Mouse (Mus musculus) MEL (cell line): ENCODE measurements around the gene Creb5. TPM values are rescaled to one million over a fixed set of nuclear protein-coding genes. Genes with fewer than 3 reads are reported as not detected.

Experiments
- DNase-seq: peaks from one replicate; pipeline ENCODE4 v3.0.0; 2011; ENCODE audit warnings: low read depth, low spot score
- H3K27ac ChIP-seq: 2 replicates; pipeline ENCODE4 v1.5.1; 2012; ENCODE audit warnings: low read depth, mild to moderate bottlenecking, control low read depth, low read length, moderate library complexity; ENCODE audit not compliant: control insufficient read depth
- H3K27me3 ChIP-seq, 2 experiments: fragments of 150-350 bp in 1 of 2; sonication (generic) in 1 of 2; 2 replicates each; pipeline ENCODE4 v1.6.1; 2012; ENCODE audit warnings: low read length in 2 of 2, mild to moderate bottlenecking in 2 of 2, improper control_type of control experiment in 1 of 2, moderate library complexity in 1 of 2; ENCODE audit not compliant: insufficient read depth in 2 of 2, control insufficient read depth in 1 of 2
- H3K36me3 ChIP-seq, 2 experiments: 2 replicates each; pipeline ENCODE4 v1.6.1; 2012 to 2014; ENCODE audit warnings: low read length in 2 of 2, improper control_type of control experiment in 1 of 2, inconsistent platforms in 1 of 2, mild to moderate bottlenecking in 1 of 2; ENCODE audit not compliant: insufficient read depth in 2 of 2, control insufficient read depth in 1 of 2
- H3K4me1 ChIP-seq, 2 experiments: fragments of 150-350 bp in 1 of 2; sonication (generic) in 1 of 2; 2 replicates each; pipeline ENCODE4 v1.6.1; 2012; ENCODE audit warnings: low read length in 2 of 2, improper control_type of control experiment in 1 of 2, mild to moderate bottlenecking in 1 of 2; ENCODE audit not compliant: insufficient read depth in 2 of 2, control insufficient read depth in 1 of 2
- H3K4me3 ChIP-seq, 2 experiments: fragments of 150-350 bp in 1 of 2; sonication (generic) in 1 of 2; 2 replicates each; pipeline ENCODE4 v1.5.1; 2012; ENCODE audit warnings: low read depth in 2 of 2, low read length in 2 of 2, mild to moderate bottlenecking in 2 of 2, moderate library complexity in 2 of 2, control low read depth in 1 of 2, improper control_type of control experiment in 1 of 2; ENCODE audit not compliant: control insufficient read depth in 1 of 2, insufficient read depth in 1 of 2
- H3K79me2 ChIP-seq: 2 replicates; pipeline ENCODE4 v1.6.1; 2012; ENCODE audit warnings: mild to moderate bottlenecking, low read length, moderate library complexity; ENCODE audit not compliant: control insufficient read depth, poor library complexity, insufficient read depth
- H3K9ac ChIP-seq: 2 replicates; pipeline ENCODE4 v1.6.1; 2012; ENCODE audit warnings: low read depth, mild to moderate bottlenecking, control low read depth, low read length, moderate library complexity; ENCODE audit not compliant: control insufficient read depth, poor library complexity, severe bottlenecking
- H3K9me3 ChIP-seq: fragments of 150-350 bp; sonication (generic); replicated peaks from 2 replicates; pipeline ENCODE4 v1.6.1; 2012; ENCODE audit warnings: mild to moderate bottlenecking, low read length, improper control_type of control experiment, moderate library complexity; ENCODE audit not compliant: insufficient read depth
- CHD1 ChIP-seq: IDR thresholded peaks from 2 replicates; pipeline ENCODE4 v1.6.1; 2012; ENCODE audit warnings: low read depth, mild to moderate bottlenecking, inconsistent platforms, low read length, improper control_type of control experiment
- ELF1 ChIP-seq: IDR thresholded peaks from 2 replicates; pipeline ENCODE4 v1.6.1; 2014; ENCODE audit warnings: low read depth, mild to moderate bottlenecking, inconsistent platforms, low read length, improper control_type of control experiment, moderate library complexity
- EP300 ChIP-seq, 2 experiments: IDR thresholded peaks; 2 replicates each; pipeline ENCODE4 v1.6.1; 2011; ENCODE audit warnings: improper control_type of control experiment in 2 of 2, low read length in 2 of 2, low read depth in 1 of 2, mild to moderate bottlenecking in 1 of 2
- ETS1 ChIP-seq: IDR thresholded peaks from 2 replicates; pipeline ENCODE4 v1.6.1; 2012; ENCODE audit warnings: low read depth, mild to moderate bottlenecking, inconsistent platforms, low read length, improper control_type of control experiment, moderate library complexity
- GABPA ChIP-seq: IDR thresholded peaks from 2 replicates; pipeline ENCODE4 v1.6.1; 2012; ENCODE audit warnings: low read depth, mild to moderate bottlenecking, inconsistent platforms, low read length, improper control_type of control experiment, moderate library complexity
- GATA1 ChIP-seq: IDR thresholded peaks from 2 replicates; pipeline ENCODE4 v1.6.1; 2011; ENCODE audit warnings: low read depth, low read length, improper control_type of control experiment
- HCFC1 ChIP-seq: IDR thresholded peaks from 2 replicates; pipeline ENCODE4 v1.6.1; 2012; ENCODE audit warnings: low read depth, mild to moderate bottlenecking, inconsistent platforms, low read length, improper control_type of control experiment, moderate library complexity
- KAT2A ChIP-seq: conservative IDR thresholded peaks from 2 replicates; pipeline ENCODE4 v1.6.1; 2012; ENCODE audit warnings: low read depth, low read length, improper control_type of control experiment, inconsistent platforms
- MAFK ChIP-seq: IDR thresholded peaks from 2 replicates; pipeline ENCODE4 v1.6.1; 2011; ENCODE audit warnings: low read depth, mild to moderate bottlenecking, low read length, improper control_type of control experiment, borderline replicate concordance
- MEF2A ChIP-seq: IDR thresholded peaks from 2 replicates; pipeline ENCODE4 v1.6.1; 2014; ENCODE audit warnings: low read depth, mild to moderate bottlenecking, inconsistent platforms, low read length, improper control_type of control experiment; ENCODE audit not compliant: poor library complexity, insufficient replicate concordance, severe bottlenecking; ENCODE audit errors: extremely low read depth
- MXI1 ChIP-seq: IDR thresholded peaks from 2 replicates; pipeline ENCODE4 v1.6.1; 2011; ENCODE audit warnings: mild to moderate bottlenecking, low read depth, low read length, improper control_type of control experiment
- MYB ChIP-seq: IDR thresholded peaks from 2 replicates; pipeline ENCODE4 v1.6.1; 2011; ENCODE audit warnings: mild to moderate bottlenecking, low read depth, low read length, improper control_type of control experiment
- NRF1 ChIP-seq: IDR thresholded peaks from 2 replicates; pipeline ENCODE4 v1.6.1; 2014; ENCODE audit warnings: low read depth, mild to moderate bottlenecking, inconsistent platforms, low read length, improper control_type of control experiment, moderate library complexity; ENCODE audit not compliant: poor library complexity, insufficient read depth, severe bottlenecking
- POLR2A ChIP-seq, 2 experiments: IDR thresholded peaks; 2 replicates each; pipeline ENCODE4 v1.6.1; 2011 to 2012; ENCODE audit warnings: low read length in 2 of 2, mild to moderate bottlenecking in 2 of 2, control low read depth in 1 of 2, improper control_type of control experiment in 1 of 2, low read depth in 1 of 2, moderate library complexity in 1 of 2; ENCODE audit not compliant: control insufficient read depth in 1 of 2, insufficient read depth in 1 of 2, poor library complexity in 1 of 2
- POLR2AphosphoS2 ChIP-seq: IDR thresholded peaks from 2 replicates; pipeline ENCODE4 v1.6.1; 2011; ENCODE audit warnings: low read length, improper control_type of control experiment
- SIN3A ChIP-seq: IDR thresholded peaks from 2 replicates; pipeline ENCODE4 v1.6.1; 2012; ENCODE audit warnings: low read length, improper control_type of control experiment, inconsistent platforms
- SMC3 ChIP-seq: IDR thresholded peaks from 2 replicates; pipeline ENCODE4 v1.6.1; 2011; ENCODE audit warnings: low read depth, low read length, improper control_type of control experiment
- TAL1 ChIP-seq: IDR thresholded peaks from 2 replicates; pipeline ENCODE4 v1.6.1; 2012; ENCODE audit warnings: mild to moderate bottlenecking, inconsistent platforms, low read length, moderate library complexity, mixed read lengths
- TBP ChIP-seq: IDR thresholded peaks from 2 replicates; pipeline ENCODE4 v1.8.0; 2011; ENCODE audit warnings: low read depth, low read length, improper control_type of control experiment
- TCF12 ChIP-seq: IDR thresholded peaks from 2 replicates; pipeline ENCODE4 v1.6.1; 2014; ENCODE audit warnings: low read depth, mild to moderate bottlenecking, inconsistent platforms, low read length, improper control_type of control experiment, moderate library complexity
- UBTF ChIP-seq: IDR thresholded peaks from 2 replicates; pipeline ENCODE4 v1.6.1; 2012; ENCODE audit warnings: low read depth, mild to moderate bottlenecking, inconsistent platforms, low read length, improper control_type of control experiment, moderate library complexity, borderline replicate concordance; ENCODE audit not compliant: insufficient read depth
- USF1 ChIP-seq: IDR thresholded peaks from 2 replicates; pipeline ENCODE4 v1.6.1; 2014; ENCODE audit warnings: low read depth, mild to moderate bottlenecking, inconsistent platforms, low read length, improper control_type of control experiment, moderate library complexity
- ZKSCAN1 ChIP-seq: IDR thresholded peaks from 2 replicates; pipeline ENCODE4 v1.6.1; 2012; ENCODE audit warnings: low read depth, mild to moderate bottlenecking, inconsistent platforms, low read length, improper control_type of control experiment, moderate library complexity
- ZMIZ1 ChIP-seq: IDR thresholded peaks from 2 replicates; pipeline ENCODE4 v1.6.1; 2012; ENCODE audit warnings: low read depth, mild to moderate bottlenecking, inconsistent platforms, low read length, improper control_type of control experiment, moderate library complexity
- ZNF384 ChIP-seq: IDR thresholded peaks from 2 replicates; pipeline ENCODE4 v1.6.1; 2012; ENCODE audit warnings: low read depth, mild to moderate bottlenecking, inconsistent platforms, low read length, improper control_type of control experiment
- polyA plus RNA-seq, 2 experiments: library from polyadenylated mRNA; stranded (reverse) in 1 of 2; unstranded in 1 of 2; fragments of >175 nt in 1 of 2; fragments of >200 nt in 1 of 2; gene quantifications; 2 replicates each; pipeline versions ENCODE4 v1.2.1 to v1.2.4; 2012; ENCODE audit warnings: low replicate concordance in 2 of 2, low read depth in 1 of 2; ENCODE audit not compliant: insufficient read length in 2 of 2, insufficient read depth in 1 of 2, missing spikeins in 1 of 2
- total RNA-seq: library from RNA; depleted of rRNA; stranded (reverse); fragments of 300-350 nt; gene quantifications from 2 replicates; pipeline ENCODE4 v1.2.3, GENCODE M21; 2012

Gene Creb5
- total and polyA plus RNA-seq, 3 experiments = not detected

DNA sequence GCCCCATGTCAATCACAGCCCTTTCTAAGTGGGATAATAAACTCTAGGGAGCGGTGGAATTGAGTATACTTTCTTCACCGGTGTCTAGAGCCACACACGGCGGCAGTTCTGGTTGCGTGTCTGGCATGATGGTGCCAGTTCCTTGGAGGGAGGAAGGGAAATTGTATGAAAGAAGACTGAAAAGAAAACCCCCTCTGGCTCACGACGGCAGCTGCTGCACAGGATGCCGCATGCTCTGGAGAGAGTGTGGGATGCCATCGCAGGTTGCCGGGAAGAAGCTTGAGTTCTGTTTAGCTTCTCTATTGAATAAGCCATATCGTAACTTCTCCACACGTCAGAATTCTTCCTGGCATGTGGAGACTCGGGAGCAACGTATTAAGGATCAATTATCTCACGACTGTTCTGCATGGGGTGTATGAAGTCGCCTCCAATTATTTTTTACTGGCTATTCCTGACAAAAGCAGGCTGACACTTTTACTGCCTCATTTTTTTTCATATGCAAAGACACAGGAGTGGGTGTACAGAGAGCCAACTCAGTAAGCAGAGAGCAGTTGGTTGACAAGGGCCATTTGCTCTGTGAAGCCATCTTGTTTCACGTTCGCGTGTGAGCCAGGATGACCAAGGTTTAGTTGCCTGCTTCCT, 296.3 kb downstream of the Creb5 start:
- H3K4me1 ChIP-seq = no peaks in the 10 kb centered on the region
- H3K27ac ChIP-seq = no peak overlapping the region
- TF ChIP-seq POLR2AphosphoS2 (no peak), MYB (no peak), GATA1 (no peak), KAT2A (no peak), MAFK (no peak), USF1 (no peak), SMC3 (no peak), ZNF384 (no peak), TBP (no peak), NRF1 (no peak), ELF1 (no peak), EP300 (IDR thresholded peaks at IDR 0.05; ENCODE audit: low read depth in 1 of 2, low read length in 2 of 2) (no peak), TAL1 (no peak), ZMIZ1 (no peak), SIN3A (no peak), TCF12 (no peak), MEF2A (no peak)
- no peaks in the 10 kb centered on the region for H3K9me3 ChIP-seq
- H3K27me3 ChIP-seq = no peaks in the 10 kb centered on the region
- no peaks in the 10 kb centered on the region for H3K79me2 ChIP-seq
- no peak overlapping the region for H3K9ac ChIP-seq
- H3K36me3 ChIP-seq = no peaks in the 10 kb centered on the region
- DNase-seq = no peak
- H3K4me3 ChIP-seq = no peak overlapping the region

DNA sequence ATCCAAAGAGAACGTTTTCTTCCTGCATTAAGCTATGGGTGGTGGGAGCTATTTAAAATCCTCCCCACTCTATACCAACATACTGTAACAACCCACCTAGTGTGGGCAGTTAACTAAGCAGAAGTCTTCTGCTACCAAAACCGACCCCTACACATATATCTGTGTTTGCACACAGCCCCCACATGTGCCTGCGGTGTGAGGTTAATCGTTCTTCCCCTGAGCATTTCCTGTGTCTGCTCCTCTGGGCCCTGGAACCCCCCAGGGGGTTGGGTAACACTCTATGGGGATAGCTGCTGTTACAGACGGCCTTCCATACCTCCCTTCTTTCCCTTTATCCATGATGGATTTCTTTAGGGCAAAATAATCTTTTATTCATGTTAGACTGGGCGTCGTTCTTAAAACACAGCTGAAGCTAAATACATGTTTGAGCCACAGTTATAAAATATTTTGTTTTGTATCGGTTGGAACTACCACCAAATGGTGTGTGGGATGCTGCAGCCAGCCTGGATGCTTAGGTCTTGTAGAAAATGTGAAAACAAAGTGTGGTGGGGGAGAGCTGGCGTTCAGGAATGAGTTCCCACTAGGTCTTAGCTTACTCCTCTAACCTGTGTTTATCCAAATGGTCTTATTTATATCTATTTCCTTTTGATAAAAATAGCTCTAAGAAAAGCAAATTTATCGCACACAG, 297.8 kb downstream of the Creb5 start:
- TF ChIP-seq TAL1 = no peak
- no peak for TF ChIP-seq TCF12
- no peak for TF ChIP-seq TBP
- TF ChIP-seq HCFC1 = no peak
- no peak for TF ChIP-seq POLR2AphosphoS2
- no peak for TF ChIP-seq MXI1
- no peak for TF ChIP-seq ZKSCAN1
- TF ChIP-seq NRF1 = no peak
- TF ChIP-seq POLR2A (IDR thresholded peaks at IDR 0.05; ENCODE audit: control insufficient read depth in 1 of 2, insufficient read depth in 1 of 2, low read depth in 1 of 2, low read length in 2 of 2, poor library complexity in 1 of 2) = no peak
- TF ChIP-seq MEF2A = no peak
- no peak for TF ChIP-seq GABPA
- no peak for TF ChIP-seq ETS1
- no peak for TF ChIP-seq UBTF
- TF ChIP-seq CHD1 = no peak
- Histone ChIP-seq H3K9ac (no peak overlapping the region), H3K36me3 (no peaks in the 10 kb centered on the region), H3K4me3 (no peak overlapping the region), H3K27me3 (no peaks in the 10 kb centered on the region), H3K79me2 (no peaks in the 10 kb centered on the region), H3K9me3 (no peaks in the 10 kb centered on the region), H3K4me1 (no peaks in the 10 kb centered on the region), H3K27ac (no peak overlapping the region)
- no peak for DNase-seq
